Mouse (Mus musculus) thymus, postnatal 0 days (tissue): ENCODE measurements around the gene Ryr3. TPM values are rescaled to one million over a fixed set of nuclear protein-coding genes. Genes with fewer than 3 reads are reported as not detected.
A peak's percentile ranks its signal among the peaks of the same experiment; 100 is the strongest.

Experiments
- DNase-seq: peaks from one replicate; pipeline ENCODE4 v3.0.0-alpha.2; 2015; ENCODE audit warnings: low spot score
- polyA plus RNA-seq: library from polyadenylated mRNA; unstranded; fragments of >200 nt; fragmentation: Nextera tagmentation; extraction: Ambion mirVana; gene quantifications from 2 replicates; pipeline ENCODE4 v1.2.1, GENCODE M21; 2015

The Ryr3 gene
- 0.04 and 1.2 TPM in 2 replicates for polyA plus RNA-seq

DNA sequence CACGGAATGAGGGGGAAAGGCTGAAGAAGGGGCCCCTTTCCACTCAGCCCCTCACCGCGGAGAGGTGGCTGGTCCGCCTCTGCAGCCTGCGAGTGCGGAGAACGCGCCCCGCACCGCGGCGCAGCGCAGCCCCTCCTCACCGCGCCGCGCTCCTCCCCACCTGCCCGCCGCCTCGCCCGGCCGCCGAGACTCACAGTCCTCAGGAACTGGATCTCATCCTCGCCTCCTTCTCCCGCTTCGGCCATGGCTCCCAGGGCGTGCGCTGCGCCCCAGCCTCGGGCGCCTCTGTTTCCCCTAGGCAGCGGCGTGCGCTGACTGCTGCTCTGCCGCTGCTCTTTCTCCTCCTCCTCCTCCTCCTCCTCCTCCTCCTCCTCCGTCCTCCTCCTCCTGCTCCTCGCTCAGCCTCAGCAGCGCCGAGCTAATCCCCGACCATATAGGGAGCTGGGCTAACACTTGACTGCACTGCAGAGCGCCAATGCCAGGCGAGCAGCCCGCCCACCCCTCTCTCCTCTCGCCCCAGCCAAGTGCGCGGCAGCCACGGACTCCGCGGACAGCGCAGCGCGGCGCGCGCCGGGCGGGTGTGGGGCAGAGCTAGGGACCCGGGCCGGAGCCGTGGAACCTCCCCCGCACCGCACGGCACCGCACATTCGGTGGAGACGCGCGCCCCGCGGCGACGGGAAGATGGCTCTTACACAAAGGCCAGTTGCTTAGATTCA lies at the start of gene Ryr3:
Gene Ryr3 (minus strand): TSS at position 351 of the 716 bp plus-strand sequence.
- no peak for DNase-seq

DNA sequence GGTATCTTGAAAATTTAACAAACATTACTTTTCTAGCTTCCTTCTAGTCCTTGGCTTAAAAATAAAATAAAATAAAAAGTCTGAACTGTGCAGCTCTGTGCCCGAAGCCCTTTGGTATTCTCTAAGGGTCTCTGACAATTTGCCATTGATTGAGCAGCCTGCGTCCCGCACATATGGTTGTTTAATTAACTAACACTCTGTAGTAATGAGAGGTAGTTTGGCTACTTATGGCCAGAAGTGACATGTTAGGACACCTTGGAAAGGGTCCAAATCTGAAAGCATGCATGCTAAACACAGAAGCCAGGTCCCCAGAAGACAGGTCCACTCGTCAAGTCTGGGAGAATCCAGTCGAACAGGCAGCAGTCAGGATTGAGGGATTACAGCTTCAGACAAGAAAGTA lies 22.0 kb upstream of the Ryr3 start:
- DNase-seq, result no peak

DNA sequence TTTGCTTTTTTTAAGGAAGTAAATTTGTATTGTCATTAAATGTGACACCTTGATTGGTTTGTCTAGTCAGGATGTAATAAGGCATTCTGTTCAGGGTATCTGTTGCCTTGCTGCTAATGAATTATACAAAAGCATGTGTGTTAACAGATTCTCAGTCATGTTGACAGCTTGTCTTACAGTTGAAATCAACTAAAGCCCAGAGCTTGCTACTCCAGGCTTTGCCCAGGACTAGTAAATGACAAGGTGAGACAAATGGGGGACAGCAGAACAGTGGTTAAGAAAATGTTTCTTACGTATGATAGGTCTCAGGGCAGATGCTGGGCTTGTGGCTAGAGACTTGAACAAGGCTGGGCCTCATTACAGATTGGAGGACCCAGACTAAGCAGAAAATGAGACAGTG lies 20.1 kb upstream of the Ryr3 start:
- no peak for DNase-seq

DNA sequence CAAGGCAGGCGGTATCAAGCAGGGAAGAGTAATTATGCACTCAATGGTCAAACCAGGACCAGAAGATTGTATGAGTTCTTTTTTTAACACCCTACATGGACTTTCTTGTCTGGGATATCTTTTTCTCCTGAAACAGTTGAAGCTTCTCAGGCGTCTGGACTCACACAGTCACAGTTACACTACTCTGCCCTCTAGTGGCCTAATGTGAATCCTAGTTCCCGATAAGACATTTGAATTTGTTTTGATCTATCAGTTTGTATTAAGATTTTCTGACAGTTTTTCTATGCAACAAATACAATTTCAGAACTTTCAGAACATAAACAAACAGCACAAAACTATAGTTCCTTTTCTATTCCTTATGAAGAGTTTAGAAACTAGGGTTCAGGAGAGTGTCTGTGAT lies 17.7 kb upstream of the Ryr3 start:
- peak; percentile 12 for DNase-seq

DNA sequence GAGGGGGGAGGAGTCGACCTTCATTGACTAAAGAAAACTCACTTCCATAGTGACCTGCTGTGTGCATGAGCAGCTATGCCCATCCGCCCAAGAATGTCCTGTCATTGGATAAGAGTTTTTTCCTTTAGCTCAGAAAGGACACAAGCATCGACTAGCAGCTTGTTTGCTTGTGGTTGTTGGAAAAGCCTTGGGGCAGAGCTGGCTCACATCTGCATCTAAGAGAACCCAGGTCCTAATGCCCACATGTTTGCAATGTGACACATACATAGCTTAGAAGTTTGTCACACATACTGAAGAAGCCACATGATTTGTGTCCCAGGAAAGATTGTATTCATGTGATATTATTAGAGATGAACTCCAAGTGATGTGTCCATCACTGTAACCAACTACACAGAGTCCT lies 16.5 kb upstream of the Ryr3 start:
- no peak for DNase-seq

DNA sequence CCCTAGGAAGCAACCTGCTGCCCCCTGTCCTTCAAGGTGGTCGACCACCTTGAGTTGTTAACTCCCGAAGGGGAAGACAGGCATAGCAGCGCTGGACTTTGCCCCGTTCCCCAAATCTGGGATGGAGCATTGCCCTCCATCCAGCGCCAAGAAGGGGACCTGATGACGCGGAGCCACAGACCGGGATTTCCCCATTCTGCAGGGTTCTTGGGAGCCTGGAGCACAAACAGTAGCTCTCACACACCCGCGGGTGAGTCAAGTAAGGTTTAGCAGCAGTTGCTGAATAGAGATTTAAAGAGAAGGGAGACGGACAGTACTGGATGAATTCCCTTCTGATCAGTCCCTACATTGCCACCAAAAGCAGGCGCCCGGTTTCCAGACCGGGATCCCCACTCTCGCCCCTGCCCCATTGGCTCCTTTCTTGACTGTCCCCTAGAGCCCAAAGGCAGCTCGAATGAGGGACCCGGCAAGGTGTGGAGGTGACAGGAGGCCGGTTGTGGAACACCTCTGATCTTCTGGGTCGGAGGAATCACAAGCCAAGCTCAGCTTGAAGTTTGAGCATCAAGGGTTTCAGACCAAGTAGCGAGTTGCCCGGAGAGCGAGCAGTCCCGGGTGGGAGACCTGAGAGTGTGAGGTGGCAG lies 671 bp downstream of the Ryr3 start:
- no peak for DNase-seq

DNA sequence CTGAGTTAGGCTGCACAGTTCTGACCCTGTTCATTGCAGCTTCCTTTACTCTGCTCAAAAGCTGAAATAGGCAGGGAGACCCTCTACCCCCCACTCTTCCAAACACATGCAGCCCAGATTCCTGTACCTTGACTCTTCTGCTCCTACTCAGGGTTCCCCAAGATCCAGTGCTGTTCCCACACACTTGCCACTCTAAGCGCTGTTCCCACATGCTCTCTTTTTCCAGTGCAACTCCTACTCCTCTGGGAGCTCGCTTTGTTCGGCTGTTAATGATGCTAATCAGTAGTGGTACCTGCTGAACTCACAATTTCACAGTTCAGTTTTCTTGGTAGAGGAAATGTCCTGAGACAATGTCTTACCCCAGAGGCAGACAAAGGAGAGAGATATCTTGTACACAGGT lies 6.9 kb downstream of the Ryr3 start:
- DNase-seq, result no peak

DNA sequence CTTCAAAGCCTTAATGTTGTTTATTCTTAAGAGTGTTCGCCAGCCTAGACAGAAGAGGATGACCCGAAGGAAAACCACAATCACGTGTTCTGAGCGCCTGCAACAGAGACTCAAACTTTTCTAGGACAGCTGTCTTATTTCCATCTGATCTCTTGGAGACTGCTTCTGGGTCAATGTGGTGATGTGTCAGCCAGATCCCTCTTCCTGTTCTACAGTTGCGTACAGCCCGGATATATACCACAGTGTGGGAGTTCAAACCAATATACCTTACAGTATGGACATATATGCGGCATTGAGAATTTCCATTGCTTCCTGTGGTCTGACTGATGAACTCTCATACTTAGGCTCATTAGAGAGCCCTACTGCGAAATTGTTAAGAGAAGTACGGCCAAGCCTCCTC lies 7.6 kb downstream of the Ryr3 start:
- DNase-seq, result no peak

DNA sequence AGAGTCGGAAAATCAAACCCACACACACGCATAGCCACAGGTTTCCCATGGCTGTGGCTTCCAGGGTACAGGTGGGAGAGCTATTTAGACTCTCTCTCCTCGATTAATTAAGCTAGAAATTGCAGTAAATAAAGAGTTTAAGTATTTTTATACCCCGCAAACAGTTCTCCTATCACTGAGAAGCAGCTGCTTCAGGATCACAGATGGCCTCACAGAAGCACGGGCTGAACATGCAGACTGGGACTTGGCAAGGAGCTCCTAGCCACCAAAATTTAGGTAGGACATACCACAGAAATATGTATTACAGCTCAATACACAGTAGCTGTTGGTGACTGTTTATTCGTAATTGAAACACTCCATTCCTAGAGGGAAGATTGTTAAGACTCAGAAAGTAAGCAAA lies 14.0 kb downstream of the Ryr3 start:
- no peak for DNase-seq

DNA sequence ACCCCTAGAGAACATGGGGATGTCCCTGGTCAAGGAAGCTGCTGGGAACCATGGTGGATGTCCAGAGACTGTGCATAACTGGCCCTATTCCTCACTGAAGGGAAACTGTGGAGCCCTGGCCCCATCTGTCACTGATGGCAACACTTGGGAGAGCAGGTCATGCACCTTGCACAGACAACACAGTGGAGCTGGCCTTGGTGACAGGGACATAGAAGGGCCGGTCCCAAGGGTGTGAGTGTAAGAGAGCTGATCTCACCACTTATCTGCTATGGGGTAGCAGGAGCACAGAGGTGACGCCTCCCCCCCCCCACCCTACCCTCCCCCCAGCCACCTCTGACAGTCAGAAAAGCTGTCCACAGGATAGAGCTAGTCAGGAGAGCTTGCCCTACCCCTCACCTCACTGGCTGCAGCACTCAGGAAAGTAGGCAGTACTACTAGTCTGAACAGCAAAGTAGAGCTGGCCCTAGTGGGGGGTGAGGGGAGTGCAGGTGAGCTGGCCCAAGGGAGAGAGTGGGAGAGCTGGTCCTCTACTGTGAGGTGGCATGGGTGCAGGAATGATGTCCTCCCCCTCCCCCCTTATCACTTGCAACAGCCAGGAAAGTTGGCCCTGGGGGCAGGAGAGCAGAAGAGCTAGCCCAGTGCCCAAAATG lies 17.7 kb downstream of the Ryr3 start:
- no peak for DNase-seq

DNA sequence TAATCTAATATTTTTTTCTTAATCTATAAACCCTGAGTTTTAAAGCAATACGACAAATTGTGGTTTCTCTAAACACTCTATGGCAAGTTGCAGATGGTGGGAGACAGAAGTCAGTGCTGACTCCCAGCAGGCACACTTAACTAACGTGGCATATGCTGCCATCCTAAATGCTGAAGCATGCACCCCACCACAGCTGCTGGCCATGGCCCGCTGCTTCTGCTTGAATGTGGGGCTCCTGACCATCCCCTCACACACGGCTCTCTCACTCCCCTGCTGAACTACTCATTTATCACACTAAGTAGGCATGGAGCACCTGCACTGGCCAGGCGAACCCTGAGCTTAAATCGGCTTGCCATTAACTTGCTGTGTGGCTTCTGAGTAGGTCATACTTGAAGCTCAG lies 29.7 kb downstream of the Ryr3 start:
- no peak for DNase-seq

DNA sequence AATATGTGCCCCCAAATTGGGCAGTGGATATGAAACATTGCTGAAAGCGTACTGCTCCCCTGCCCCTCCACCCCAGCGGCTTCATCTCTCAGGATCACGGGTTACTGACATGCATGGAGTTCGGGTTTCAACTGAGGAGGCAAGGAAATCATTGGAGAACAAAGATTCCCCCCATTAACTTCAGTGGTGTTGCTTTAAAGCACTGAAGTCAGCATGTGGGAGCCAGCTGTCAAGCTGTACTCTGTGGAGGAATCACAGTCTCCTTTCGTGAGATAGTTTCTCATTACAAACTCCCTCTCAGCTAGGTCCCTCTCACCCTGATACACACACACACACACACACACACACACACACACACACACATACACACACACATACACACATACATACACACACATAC lies 35.2 kb downstream of the Ryr3 start:
- DNase-seq, result no peak

DNA sequence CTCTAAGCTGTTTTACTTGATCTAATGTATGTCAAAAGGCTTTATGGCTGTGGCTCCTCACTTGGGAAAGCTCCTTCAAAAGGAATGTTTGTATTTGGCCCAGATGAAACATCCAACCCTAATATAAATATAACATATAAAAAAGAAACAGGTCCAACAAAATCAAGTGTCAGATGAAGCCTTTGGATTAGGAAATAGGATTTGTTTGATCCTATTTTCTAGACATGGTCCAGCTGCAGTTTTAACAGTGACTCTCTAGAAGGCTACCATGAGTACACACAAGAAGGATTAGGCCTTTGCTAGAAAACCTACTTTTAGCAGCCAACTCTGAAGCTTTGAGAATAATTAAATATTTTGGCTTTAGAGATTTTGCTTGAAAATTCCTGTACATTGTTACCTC lies 38.8 kb downstream of the Ryr3 start:
- DNase-seq, result no peak

DNA sequence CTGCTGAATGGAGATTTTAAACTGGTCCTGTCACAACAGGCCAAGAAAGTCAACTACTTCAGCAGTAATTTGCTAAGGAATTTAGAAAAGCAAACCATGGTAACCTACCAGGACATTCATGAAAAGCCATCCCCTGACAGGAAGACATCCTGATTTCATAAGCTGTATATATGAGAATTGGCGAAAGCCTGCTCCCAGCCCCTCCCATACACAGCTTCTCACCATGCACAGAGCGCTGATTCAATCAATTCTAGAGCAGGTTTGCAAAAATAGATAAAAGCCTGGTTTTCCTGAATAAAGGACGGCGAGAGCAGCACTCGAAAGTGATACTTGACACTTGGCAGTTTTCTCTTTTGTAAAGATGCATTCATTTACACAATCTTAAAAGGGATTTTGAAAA lies 40.6 kb downstream of the Ryr3 start:
- no peak for DNase-seq

DNA sequence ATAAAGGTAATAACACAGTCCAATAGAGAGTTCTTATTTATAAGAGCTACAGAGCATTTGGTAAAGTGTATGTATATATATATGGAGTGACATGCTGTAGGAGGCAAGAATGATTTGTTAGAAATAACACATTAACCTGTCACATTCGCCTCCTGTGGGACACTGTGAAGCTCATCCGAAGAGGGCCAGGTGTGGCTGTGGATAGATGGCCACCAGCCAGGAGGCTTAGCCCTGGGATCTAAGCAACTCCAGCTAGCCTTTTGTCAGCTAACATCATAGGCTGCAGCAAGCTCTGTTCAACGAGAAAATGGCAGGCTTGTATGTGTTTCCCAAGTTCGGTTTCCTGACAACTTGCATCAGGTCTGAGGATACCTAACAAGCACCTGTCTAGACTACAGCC lies 48.8 kb downstream of the Ryr3 start:
- no peak for DNase-seq

DNA sequence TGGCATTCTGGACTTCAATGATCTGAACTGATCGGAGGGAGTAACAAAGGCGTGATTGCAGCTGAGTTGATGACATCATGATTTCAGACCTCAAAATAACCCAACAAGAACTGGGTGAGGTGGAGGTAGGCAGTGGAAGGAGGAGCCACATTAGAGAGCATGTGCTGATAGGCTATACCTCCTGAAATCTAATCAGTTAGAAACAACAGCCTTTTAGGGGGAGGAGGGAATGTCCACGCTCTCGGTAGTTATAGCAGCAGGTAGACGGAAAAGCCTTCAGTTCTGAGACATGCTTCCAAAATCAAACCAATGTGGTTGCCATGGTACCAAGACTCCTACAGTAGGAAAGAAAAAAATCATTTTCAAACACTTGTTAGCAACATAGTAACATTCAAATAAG lies 55.4 kb downstream of the Ryr3 start:
- DNase-seq, result no peak

DNA sequence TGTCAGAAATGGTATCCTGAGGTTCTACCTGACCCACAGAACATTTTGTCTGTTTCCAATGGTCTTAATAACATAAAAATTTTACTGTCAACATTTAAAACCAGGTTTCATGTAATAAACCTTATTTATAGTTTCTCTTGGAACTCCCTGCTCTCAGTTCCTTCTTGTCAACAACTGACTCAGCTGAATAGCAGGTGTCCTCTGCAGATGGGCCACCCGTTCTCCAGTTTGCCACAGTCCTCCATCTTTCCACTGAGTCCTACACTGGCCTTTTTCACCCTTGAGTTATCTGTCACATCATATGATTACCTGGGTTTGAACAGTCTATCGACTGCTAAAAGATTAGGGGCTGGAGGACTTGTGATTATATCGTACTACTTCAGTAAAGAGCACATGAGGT lies 79.1 kb downstream of the Ryr3 start:
- DNase-seq, result no peak

DNA sequence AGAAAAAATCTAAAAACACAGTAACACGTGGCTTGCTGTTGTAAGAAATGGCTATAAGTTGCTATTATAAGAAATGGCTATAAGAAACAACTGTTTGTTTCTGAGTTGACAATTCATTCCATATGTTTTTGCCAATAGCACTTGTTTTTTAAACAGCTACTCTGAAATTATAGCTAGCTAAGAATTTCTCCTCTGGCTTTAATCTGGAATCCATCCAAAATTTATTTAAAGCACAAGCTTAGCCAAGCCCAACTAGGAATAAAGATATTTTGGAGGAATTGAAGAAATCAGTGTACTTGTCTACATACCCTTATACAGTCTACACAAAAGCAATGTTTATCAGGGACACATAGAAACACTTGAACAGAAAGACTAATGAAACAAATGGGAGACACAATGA lies 93.4 kb downstream of the Ryr3 start:
- DNase-seq, result no peak

DNA sequence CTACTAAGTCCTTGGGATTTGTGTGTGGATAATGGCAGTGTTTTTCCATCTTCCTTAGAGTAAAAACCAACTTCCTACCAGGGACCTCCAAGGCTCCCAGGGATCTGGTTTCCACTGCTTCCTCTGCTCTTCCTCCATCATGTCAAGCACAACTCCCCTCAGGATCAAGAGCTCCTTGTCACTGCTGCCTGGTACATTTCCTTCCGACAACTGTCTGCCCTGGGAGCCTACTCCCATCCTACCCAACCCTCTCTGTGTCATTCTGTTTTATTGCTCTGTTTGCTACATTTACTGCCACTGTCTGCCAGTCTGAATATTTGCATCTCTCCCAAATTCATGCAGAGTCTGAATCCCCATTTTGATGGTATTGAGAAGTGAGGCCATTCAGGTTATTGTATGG lies 97.8 kb downstream of the Ryr3 start:
- no peak for DNase-seq

DNA sequence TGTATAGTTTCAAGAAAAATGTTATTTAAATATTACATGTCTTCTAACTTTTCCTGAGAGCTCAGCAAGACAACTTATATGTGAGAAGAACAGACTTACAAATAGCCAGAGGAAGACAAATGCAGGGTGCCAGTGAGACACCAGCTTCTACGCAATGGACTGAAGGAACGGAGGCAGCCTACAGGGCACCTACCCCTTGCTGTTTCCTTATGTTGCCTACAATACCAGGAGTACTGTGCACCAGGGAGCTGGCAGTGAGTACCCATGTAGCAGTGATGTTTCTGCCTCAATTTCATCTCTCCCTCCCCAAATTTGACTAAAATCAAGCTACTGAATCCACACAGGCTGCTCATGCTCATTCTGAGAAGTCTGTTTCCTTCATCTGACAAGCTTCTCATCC lies 100.1 kb downstream of the Ryr3 start:
- no peak for DNase-seq

DNA sequence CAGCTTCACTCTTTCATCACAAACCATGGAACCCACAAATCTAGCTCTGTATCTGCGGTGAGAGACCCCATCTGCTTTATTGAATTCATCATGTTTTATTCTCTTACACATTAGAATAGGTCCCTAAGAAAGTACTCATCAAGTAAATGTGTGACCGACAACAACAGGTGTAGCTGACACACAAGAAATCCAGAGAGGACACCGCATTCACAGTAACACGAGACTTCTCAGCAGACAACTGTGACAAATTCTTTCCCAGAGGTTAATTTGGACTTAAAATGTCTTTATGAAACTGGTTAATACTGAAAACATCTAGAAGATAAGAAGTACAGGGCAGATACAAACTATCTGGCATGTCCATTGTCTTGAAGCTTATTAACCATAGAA lies 101.0 kb downstream of the Ryr3 start:
- DNase-seq, result no peak

DNA sequence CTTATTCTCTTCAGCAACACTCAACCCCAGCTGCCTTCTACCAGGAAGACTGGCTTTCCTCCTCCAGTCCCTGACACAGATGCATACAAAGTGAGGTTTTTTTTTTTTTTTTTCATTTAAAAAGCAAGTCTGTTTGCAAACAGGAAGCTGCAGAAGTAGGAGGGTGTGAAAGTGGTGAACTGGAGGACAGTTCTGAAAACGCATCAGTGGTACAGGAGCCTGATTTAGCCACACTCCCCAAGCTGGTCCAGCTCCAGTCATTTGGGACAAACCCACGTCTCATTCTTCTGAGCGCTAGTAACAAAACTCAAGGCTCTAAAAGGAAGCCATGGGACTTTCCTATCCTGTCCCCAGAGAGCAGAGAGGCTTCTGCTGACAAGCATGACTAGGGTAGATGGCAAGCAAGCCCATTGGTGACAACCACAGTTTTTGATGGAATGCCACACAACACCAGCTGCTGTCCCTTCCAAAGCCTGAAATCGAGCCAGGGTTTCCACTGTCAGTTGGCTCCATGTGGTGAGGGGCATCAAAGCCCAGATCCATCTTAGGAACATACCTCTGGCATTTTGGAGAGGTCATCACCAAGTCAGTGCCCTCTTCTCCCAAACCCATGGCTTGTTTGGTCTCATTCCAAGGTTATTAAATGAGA lies 101.5 kb downstream of the Ryr3 start:
- DNase-seq, result no peak
